Mouse (Mus musculus) heart, embryonic 16.5 days (tissue): ENCODE data around the gene Cbx1. TPM values are rescaled to one million over a fixed set of nuclear protein-coding genes. Genes with fewer than 3 reads are reported as not detected.
"Not testable (repeated sequence)": the region's sequence is repeated elsewhere in the genome, so short reads cannot be mapped to it uniquely, and the experiment has no call there.

Experiments
- ATAC-seq: fragments of 200-750 bp; cut with Nextera tagmentation; replicated peaks from 2 replicates; pipeline ENCODE4 v1.8.0; 2017; ENCODE audit warnings: moderate number of reproducible peaks; ENCODE audit not compliant: insufficient read depth, low FRiP score; ENCODE audit errors: extremely low read depth
- H3K27ac ChIP-seq: fragments of 300-500 bp; sonication (generic); 2 replicates; pipeline ENCODE4 v1.5.1; 2014; ENCODE audit warnings: mild to moderate bottlenecking, low read length, control low read depth, moderate library complexity
- H3K27me3 ChIP-seq: fragments of 300-500 bp; sonication (generic); 2 replicates; pipeline ENCODE4 v1.6.1; 2014; ENCODE audit warnings: low read length, mixed read lengths; ENCODE audit not compliant: control insufficient read depth, insufficient read depth
- H3K36me3 ChIP-seq: fragments of 300-500 bp; sonication (generic); 2 replicates; pipeline ENCODE4 v1.6.1; 2014; ENCODE audit not compliant: control insufficient read depth, insufficient read depth
- H3K4me1 ChIP-seq: fragments of 300-500 bp; sonication (generic); 2 replicates; pipeline ENCODE4 v1.6.1; 2014; ENCODE audit warnings: low read length, mixed read lengths; ENCODE audit not compliant: control insufficient read depth, insufficient read depth
- H3K4me2 ChIP-seq: fragments of 300-500 bp; sonication (generic); 2 replicates; pipeline ENCODE4 v1.6.1; 2014; ENCODE audit warnings: low read depth, mild to moderate bottlenecking, control low read depth, low read length
- H3K4me3 ChIP-seq: fragments of 300-500 bp; sonication (generic); 2 replicates; pipeline ENCODE4 v1.5.1; 2014; ENCODE audit warnings: mild to moderate bottlenecking, control low read depth, low read length
- H3K9ac ChIP-seq: fragments of 300-500 bp; sonication (generic); 2 replicates; pipeline ENCODE4 v1.6.1; 2014; ENCODE audit warnings: low read length, control low read depth
- H3K9me3 ChIP-seq: fragments of 300-500 bp; sonication (generic); replicated peaks from 2 replicates; pipeline ENCODE4 v1.6.1; 2016; ENCODE audit warnings: low read length; ENCODE audit not compliant: control insufficient read depth
- WGBS: fragments of 180-500 bp; shearing (Covaris S2); extraction: QIAGEN DNeasy Blood & Tissue Kit; methylation state at CpG from one replicate; pipeline ENCODE4 v1.1.7; 2014; 5-methylcytosine and 5-hydroxymethylcytosine counted together
- polyA plus RNA-seq: library from polyadenylated mRNA; unstranded; fragments of >200 nt; fragmentation: Nextera tagmentation; extraction: Ambion mirVana; gene quantifications from 2 replicates; pipeline ENCODE4 v1.2.1, GENCODE M21; 2015

Cbx1 gene
- polyA plus RNA-seq, 1 experiment from 2014 or later: 49.9 TPM

DNA sequence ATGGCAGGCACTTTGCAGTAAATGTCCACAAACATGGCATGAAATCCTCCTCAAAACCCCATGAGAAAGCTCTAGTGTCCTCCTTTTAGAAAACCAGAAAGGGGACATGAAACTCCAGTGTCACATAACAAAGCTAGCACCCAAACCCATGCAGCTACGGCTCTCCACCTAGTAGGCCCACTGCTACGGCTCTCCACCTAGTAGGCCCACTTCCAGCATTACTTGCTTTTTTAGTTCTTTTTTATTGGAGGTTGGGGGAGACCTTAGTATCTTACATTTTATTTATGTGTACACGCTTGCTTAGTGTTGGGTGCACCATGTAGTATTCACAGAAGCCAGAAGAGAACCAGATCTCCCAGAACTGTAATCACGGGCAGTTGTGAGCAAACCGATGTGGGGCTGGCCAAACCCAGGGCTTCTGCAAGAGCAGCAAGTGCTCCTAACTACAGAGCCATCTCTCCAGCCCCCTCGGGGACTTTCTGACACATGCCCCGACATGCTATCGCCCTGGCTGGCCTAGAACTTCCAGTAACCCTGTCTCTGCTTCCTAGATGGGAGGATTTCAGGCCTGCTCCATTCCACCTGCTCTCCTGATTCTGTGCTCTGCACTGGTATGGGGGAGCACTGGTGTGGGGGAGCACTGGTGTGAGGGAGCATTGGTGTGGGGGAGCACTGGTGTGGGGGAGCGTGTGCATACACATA lies 17.5 kb upstream of the Cbx1 start:
- Histone ChIP-seq H3K4me3 (no peak overlapping the region), H3K9me3 (no peaks in the 10 kb centered on the region), H3K9ac (no peak overlapping the region), H3K36me3 (peaks cover 29% of the 10 kb centered on the region), H3K4me2 (no peak overlapping the region), H3K27me3 (no peaks in the 10 kb centered on the region), H3K4me1 (peaks cover 2% of the 10 kb centered on the region), H3K27ac (no peak overlapping the region)
- 93% methylated on average over 9 of the region's 9 CpGs for WGBS
- no peak for ATAC-seq

DNA sequence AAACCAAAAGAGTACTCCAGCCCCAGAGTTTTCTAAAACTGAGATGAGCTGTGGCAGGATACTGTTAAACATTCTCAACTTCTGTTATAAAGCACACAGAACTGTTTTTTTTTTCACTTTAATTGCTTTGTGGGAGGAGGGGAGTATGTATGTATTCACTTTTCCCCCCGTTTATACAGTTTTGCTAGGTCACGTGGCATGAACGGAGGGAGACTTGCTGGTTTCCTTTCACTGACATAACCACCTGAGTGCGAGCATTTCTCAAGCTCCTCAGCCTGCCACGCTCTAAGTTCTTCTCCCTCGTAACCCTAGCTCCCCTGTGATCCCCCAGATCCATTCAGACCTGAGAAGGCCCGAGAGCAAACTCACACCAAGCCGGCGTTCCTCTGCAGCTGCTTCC lies 16.5 kb upstream of the Cbx1 start:
- H3K9me3 ChIP-seq: no peaks in the 10 kb centered on the region
- no peak overlapping the region for H3K27ac ChIP-seq
- no peak overlapping the region for H3K9ac ChIP-seq
- H3K4me1 ChIP-seq: peaks cover 8% of the 10 kb centered on the region
- no peaks in the 10 kb centered on the region for H3K27me3 ChIP-seq
- no peak for ATAC-seq
- WGBS: 87% methylated on average over 9 of the region's 9 CpGs
- no peak overlapping the region for H3K4me3 ChIP-seq
- peaks cover 29% of the 10 kb centered on the region for H3K36me3 ChIP-seq
- H3K4me2 ChIP-seq: no peak overlapping the region

DNA sequence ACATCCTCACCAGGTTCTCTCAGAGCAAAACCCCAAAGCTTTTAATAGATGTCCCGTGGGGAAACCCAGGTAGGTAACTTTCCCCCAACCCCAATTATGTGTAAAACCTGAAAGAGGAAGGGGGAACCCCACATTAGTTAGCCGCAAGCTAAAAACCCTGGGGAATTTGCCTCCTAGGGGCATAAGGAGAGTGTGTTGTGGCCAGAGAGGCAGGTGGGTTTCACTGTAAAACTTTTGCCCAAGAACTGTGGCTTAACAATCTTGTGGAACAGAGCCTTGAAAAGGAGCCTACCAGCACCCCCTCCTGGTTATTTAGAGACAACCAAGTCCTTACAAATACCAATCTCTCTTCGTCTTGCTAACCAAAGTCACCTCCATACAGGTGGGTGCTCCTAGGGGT lies 14.4 kb upstream of the Cbx1 start:
- no peaks in the 10 kb centered on the region for H3K27me3 ChIP-seq
- H3K4me2 ChIP-seq: no peak overlapping the region
- H3K4me3 ChIP-seq: no peak overlapping the region
- ATAC-seq: no peak
- H3K4me1 ChIP-seq: peaks cover 8% of the 10 kb centered on the region
- no peaks in the 10 kb centered on the region for H3K9me3 ChIP-seq
- H3K36me3 ChIP-seq: peaks cover 23% of the 10 kb centered on the region
- 83% methylated on average over 3 of the region's 3 CpGs for WGBS
- no peak overlapping the region for H3K9ac ChIP-seq
- no peak overlapping the region for H3K27ac ChIP-seq

DNA sequence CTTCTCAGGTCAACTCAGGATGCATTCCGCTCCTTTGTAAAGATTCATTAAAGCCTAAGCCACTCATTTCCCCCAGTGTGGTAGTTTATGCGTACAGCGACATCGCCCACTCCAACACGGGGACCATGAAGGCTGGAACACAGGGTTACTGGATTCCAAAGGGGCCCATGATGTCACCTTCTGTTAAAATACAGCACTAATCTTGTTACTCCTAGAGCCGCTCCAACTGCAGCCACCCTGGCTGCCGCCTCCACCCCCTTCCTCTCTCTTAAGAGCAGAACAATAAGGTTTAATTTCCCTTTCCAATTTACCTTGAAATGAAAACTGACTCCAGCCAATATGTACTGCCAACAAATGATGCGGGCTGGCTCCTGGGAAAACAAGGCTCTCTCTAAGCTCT lies 13.9 kb upstream of the Cbx1 start:
- H3K9me3 ChIP-seq: no peaks in the 10 kb centered on the region
- H3K4me1 ChIP-seq: peaks cover 8% of the 10 kb centered on the region
- WGBS: 81% methylated on average over 8 of the region's 8 CpGs
- H3K27me3 ChIP-seq: no peaks in the 10 kb centered on the region
- H3K27ac ChIP-seq: no peak overlapping the region
- no peak overlapping the region for H3K4me2 ChIP-seq
- H3K9ac ChIP-seq: no peak overlapping the region
- H3K4me3 ChIP-seq: no peak overlapping the region
- H3K36me3 ChIP-seq: peaks cover 21% of the 10 kb centered on the region
- ATAC-seq: no peak

DNA sequence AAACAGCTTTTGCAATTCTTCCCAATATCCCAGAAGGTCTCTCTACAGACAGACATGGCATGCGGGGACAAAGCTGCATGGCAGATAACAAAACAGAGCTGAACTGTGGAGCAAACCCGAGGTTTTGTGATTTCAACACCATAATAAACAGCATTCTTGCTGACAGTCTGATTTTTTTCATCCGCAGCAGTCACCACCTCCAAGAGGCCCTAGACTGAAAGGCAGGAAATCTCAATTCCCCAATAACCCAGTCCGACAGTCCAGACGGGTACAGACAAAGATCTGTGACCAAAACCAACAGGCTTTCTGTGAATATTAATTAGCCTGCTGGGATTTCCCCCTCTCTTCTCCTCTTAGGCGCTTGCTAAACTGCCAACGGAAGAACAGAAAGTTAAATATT lies 13.3 kb upstream of the Cbx1 start:
- Histone ChIP-seq H3K9me3 (no peaks in the 10 kb centered on the region), H3K4me2 (no peak overlapping the region), H3K9ac (no peak overlapping the region), H3K27ac (no peak overlapping the region), H3K27me3 (no peaks in the 10 kb centered on the region), H3K4me1 (peaks cover 8% of the 10 kb centered on the region), H3K4me3 (no peak overlapping the region), H3K36me3 (peaks cover 15% of the 10 kb centered on the region)
- no peak for ATAC-seq
- 77% methylated on average over 7 of the region's 7 CpGs for WGBS

DNA sequence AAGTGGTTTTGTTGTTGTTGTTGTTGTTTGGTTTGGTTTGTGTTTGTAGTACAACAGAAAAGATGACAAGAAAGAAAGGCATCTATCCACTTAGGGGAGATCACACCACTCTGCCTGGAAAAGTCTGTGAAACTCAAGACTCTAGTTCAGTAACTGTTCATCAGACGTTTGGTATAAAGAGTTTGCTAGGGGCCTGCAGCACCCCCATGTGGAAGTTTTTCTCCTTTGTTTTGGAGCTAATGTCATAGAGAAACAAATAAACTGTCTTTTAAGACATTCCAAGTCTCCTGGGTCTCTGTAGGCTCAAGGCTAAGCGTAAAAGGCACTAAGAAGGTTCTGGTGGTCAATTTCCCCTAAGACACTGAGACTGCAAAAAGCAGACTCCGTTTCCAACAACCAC lies 12.9 kb upstream of the Cbx1 start:
- Histone ChIP-seq H3K27me3 (no peaks in the 10 kb centered on the region), H3K4me2 (peak overlapping the region; percentile 78; the same call in 1 of the 2 replicates), H3K27ac (no peak overlapping the region), H3K9ac (no peak overlapping the region), H3K4me1 (peaks cover 8% of the 10 kb centered on the region), H3K36me3 (peaks cover 11% of the 10 kb centered on the region), H3K4me3 (no peak overlapping the region), H3K9me3 (no peaks in the 10 kb centered on the region)
- no peak for ATAC-seq
- 43% methylated on average over 3 of the region's 3 CpGs for WGBS

DNA sequence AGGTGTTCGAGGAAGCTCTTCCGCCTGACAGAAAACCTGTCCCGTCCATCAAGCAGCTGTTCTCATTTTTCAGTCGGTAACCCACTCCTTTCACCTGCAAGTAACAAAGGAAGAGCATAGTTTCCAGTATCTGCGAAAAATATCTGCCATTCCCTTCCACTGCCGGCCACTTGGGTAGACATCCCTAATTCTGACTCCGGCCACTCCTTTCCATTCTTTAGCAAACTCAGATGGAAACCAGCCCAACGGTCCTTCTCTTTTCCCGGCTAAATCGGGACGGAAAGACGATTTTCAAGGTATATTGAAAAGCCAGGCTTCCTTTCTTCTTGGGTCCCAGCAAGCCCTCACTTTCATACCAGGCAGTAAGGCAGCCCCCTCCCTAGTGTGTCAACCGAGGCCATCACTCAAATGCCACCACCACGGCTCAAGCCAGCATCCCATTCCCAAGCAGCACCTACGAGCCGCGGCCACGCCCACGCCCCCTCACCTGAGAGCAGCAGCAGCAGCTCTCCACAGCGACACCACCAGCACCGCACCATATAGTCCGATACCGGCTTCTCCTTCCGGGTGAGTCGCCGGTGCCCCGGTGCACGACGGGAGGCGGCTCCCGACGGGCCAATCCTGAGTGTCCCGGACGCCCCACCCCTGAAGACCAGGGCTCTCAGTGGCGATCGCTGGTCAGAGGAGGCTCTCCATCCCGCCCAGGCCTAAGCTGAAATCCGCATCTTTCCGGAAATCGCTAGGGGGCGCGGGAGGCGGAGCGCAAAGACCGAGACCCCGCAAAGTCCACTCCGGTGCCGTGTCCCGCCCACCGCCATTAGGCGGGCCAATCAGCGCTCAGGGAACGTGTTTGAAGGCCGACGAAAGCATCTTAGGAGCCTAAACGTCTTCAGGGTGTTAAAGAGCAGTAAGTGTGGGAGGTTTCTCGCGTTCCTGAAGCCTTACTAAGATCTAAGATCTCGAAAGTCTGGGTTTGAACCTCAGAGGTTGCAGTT lies 11.7 kb upstream of the Cbx1 start, which contains the start of gene Snx11:
Gene Snx11 (minus strand): TSS at position 592 of the 995 bp plus-strand sequence.
- Histone ChIP-seq H3K9me3 (no peaks in the 10 kb centered on the region), H3K4me2 (peak within 1 kb of the TSS; percentile 78), H3K9ac (peak within 1 kb of the TSS; percentile 66), H3K36me3 (peaks cover 6% of the 10 kb centered on the region), H3K4me1 (peaks cover 8% of the 10 kb centered on the region), H3K27ac (peak within 1 kb of the TSS; percentile 83), H3K27me3 (no peaks in the 10 kb centered on the region), H3K4me3 (peak within 1 kb of the TSS; percentile 88)
- peak; percentile 100 for ATAC-seq
- WGBS: 2% methylated on average over 59 of the region's 59 CpGs

DNA sequence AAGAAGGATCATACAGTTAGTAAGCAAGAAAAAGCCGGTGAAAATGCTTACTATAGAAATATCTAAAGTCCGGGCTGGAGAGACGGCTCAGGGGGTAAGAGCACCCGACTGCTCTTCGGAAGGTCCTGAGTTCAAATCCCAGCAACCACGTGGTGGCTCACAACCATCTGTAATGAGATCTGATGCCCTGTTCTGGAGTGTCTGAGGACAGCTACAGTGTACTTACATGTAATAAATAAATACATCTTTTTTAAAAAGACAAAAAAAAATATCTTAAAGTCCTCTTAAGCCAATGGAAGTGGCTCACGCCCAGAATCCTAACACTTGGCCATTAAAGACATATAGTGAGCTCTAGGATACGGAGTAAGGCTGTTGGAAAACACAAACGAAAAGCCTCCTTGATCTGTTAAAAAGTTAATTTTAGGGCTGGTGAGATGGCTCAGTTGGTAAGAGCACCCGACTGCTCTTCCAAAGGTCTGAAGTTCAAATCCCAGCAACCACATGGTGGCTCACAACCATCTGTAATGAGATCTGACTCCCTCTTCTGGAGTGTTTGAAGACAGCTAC lies 10.8 kb upstream of the Cbx1 start:
- not testable (repeated sequence) for H3K9me3 ChIP-seq, H3K27me3 ChIP-seq, H3K36me3 ChIP-seq, H3K4me1 ChIP-seq, ATAC-seq
- Histone ChIP-seq H3K9ac (peak overlapping the region; percentile 39; the same call in 1 of the 2 replicates), H3K4me2 (peak overlapping the region; percentile 78), H3K27ac (peak overlapping the region; percentile 83), H3K4me3 (peak overlapping the region; percentile 88)
- WGBS: 64% methylated on average over 10 of the region's 10 CpGs
